Mouse (Mus musculus): ENCODE measurements around the gene Tedc1.

The Tedc1 gene

DNA sequence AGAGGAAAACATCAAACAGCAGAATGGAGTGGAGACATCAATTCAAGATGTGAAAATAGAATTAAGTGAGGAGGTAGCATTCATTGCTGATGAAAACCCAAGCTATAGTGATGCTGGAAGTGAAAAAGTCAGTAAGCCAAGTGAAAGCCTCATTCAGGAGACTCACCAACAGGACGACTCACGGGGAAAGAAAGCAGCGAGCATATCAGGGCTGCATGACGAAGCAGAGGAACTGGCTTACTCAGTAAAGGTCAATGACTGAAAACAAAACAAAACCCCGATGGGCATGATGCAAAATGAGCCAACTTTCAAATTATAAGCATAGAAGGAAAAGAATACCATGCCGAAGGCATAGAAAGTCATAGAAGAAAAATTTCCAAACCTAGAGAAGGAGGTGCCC, 51.5 kb downstream of the Tedc1 start:
- no peak for DNase-seq

DNA sequence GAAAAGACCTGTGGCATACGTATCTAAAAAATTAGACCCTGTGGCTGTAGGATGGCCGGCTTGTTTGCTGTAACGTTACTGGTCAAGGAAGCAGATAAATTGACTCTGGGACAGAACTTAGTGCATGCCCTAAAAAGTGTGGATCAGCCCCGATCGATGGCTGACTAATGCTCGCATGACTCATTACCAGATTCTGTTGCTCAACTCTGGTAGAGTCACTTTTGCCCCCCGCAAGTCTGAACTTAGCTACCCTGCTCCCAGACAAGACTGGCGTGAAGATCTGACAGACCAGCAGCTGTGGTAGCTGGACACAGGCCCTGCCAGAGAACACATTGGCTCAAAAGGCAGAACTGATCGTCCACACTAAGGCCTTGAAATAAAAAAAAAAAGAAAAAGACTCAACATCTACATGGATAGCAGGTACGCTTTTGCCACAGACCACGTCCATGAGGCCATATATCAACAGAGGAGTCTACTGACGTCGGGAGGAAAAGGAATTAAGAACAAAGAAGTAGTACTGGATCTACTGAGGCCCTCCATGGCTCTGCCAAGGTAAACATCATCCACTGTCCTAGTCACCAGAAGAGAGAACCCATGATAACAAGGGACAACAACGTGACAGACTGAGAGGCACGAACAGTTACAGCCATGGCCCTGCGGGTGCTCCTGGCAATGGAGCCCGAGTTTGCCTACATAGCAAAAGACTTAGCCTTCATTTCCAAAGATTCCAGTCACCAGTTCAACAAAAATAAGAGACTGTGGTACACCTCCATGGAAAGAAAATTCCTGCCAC, 54.6 kb downstream of the Tedc1 start:
- DNase-seq = no peak

DNA sequence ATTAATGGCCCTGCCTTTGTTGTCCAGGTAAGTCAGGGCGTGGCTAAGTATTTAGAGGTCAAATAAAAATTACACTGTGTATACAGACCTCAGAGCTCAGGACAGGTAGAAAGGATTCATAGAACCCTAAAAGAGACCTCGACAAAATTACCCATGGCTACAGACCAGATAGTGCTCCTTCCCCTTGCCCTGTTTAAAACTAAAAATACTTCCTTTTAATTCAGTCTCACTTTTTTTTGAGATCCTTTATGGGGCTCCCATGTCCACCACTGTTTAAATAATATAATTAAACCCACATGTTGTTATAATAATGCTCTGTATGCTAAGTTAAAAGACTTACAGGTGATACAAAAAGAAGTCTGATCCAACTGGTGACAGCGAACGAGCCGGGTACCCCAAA, 55.6 kb downstream of the Tedc1 start:
- DNase-seq = no peak

DNA sequence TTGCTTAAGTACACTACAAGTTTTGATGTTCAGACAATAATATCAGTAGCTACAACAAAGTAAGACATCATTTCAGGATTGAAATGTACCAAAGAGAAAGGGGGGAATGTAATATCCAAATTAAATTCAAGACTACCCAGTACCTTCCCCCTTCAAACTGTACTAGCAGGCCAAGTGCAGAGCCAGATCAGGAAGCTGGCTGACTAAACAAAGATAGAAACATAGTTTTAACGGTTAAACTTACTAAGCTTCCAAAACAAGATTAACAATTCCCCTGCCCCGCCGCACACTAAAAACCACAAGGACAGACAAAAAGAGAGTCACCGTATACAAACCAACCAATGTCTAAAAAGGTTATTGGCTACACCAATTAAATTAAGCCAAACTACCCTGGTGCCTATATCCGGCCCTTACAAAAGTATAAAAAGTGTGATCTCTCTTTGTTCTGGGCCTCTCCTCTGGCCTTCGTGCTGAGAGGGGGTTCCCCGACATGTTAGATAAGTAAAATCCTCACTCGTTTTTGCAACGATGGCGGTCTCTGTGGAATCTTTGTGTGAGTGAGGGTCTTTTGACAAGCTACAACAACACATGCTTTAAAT, 56.2 kb downstream of the Tedc1 start:
- no peak for DNase-seq

DNA sequence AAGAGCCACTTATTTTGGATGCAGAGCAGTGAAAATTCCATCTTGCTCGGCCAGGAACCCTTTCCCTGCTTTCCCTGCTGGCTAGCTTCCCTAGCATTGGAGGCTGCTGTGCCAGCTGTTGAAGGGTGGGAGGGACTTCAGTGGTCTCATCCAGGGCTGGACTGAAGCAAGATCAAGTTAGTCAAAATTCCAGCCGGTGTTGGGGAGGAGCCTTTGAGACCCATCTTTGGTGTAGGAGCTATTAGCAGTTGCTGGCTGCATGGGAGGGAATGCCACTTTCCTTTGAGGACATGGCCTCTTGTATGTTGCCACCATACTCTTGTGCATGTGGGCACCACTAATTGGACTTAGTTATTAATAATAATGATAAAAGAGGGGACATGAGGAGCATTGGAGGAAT, 57.0 kb downstream of the Tedc1 start:
- DNase-seq = no peak

DNA sequence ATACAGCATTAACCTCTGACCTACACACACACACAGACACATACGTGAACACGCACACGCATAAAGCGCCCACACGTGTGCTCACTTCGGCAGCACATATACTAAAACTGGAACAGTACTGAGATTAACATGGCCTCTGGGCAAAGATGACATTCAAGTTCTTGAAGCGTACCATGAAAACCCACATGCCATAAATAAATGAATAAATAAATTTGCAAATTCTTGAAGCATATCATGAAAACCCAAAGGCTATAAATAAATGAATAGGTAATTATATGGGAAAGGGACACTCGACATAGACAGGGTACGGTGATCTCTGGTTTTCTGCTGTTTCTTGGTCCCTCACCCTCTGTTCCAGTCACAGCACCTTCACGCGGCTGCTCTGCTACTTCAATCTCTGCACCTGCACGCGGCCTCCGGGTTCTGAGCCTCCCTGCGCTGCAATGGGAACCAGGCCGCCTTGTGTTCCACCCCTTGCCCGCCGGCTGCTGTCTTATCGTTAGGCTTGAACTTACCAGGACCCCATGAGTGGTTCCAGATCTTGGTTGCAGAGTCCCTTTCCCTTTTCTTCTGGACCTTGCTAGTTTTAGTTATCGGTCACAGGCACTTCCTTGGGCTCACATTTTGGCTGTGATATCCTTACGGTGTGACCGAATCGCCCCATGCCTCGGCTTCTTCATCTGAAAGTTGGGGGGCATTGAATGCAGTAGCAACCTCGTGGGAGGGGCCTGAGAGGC, 58.0 kb downstream of the Tedc1 start:
- DNase-seq = no peak

DNA sequence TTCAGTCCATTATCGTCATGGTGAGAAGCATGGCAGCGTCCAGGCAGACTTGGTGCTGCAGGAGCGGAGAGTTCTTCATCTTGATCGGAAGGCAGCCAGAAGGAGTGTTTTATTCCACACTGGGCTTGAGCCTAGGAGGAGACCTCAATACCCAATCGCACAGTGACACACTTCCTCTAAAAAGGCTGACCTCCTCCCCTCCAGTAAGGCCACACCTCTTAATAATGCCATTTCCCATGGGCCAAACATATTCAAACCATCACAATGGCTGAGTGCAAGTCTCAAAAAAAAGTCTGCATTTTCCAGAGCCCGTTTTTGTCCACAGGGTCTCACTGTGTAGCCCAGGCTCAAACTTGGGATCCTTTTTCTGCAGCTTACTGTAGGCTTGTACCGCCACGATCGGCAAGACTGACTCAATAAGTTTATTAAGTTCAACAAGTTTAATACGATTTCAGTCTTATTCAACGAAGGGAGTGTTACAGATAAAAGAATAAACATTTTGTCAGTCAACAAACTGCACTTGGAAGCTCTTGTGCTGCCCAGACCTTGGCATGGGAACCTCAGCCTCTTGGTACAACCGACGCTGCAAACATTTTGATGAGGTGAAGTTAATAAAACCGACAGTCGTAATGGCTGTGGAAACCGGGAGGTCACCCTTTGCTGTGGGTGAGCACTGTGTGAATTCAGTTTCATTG, 58.9 kb downstream of the Tedc1 start:
- DNase-seq = no peak

Measured in kidney, adult 9 months (tissue).